Mouse (Mus musculus) MEL (cell line): ENCODE results near the gene 1700012P22Rik.

ENCODE experiments used
- CTCF ChIP-seq, 3 experiments: IDR thresholded peaks in 2 of 3; conservative IDR thresholded peaks in 1 of 3; 2 replicates each; pipeline ENCODE4 v1.5.1; 2011 to 2012; ENCODE audit warnings: low read length in 3 of 3, low read depth in 2 of 3, mild to moderate bottlenecking in 2 of 3, improper control_type of control experiment in 1 of 3, inconsistent platforms in 1 of 3, mixed read lengths in 1 of 3, moderate library complexity in 1 of 3; ENCODE audit not compliant: control insufficient read depth in 1 of 3, insufficient read depth in 1 of 3, poor library complexity in 1 of 3, severe bottlenecking in 1 of 3
- EP300 ChIP-seq, 2 experiments: IDR thresholded peaks; 2 replicates each; pipeline ENCODE4 v1.6.1; 2011; ENCODE audit warnings: improper control_type of control experiment in 2 of 2, low read length in 2 of 2, low read depth in 1 of 2, mild to moderate bottlenecking in 1 of 2
- HCFC1 ChIP-seq: IDR thresholded peaks from 2 replicates; pipeline ENCODE4 v1.6.1; 2012; ENCODE audit warnings: low read depth, mild to moderate bottlenecking, inconsistent platforms, low read length, improper control_type of control experiment, moderate library complexity
- MEF2A ChIP-seq: IDR thresholded peaks from 2 replicates; pipeline ENCODE4 v1.6.1; 2014; ENCODE audit warnings: low read depth, mild to moderate bottlenecking, inconsistent platforms, low read length, improper control_type of control experiment; ENCODE audit not compliant: poor library complexity, insufficient replicate concordance, severe bottlenecking; ENCODE audit errors: extremely low read depth
- NELFE ChIP-seq: IDR thresholded peaks from 2 replicates; pipeline ENCODE4 v1.6.1; 2011; ENCODE audit warnings: low read depth, low read length, improper control_type of control experiment
- NRF1 ChIP-seq: IDR thresholded peaks from 2 replicates; pipeline ENCODE4 v1.6.1; 2014; ENCODE audit warnings: low read depth, mild to moderate bottlenecking, inconsistent platforms, low read length, improper control_type of control experiment, moderate library complexity; ENCODE audit not compliant: poor library complexity, insufficient read depth, severe bottlenecking
- POLR2A ChIP-seq, 2 experiments: IDR thresholded peaks; 2 replicates each; pipeline ENCODE4 v1.6.1; 2011 to 2012; ENCODE audit warnings: low read length in 2 of 2, mild to moderate bottlenecking in 2 of 2, control low read depth in 1 of 2, improper control_type of control experiment in 1 of 2, low read depth in 1 of 2, moderate library complexity in 1 of 2; ENCODE audit not compliant: control insufficient read depth in 1 of 2, insufficient read depth in 1 of 2, poor library complexity in 1 of 2
- POLR2AphosphoS5 ChIP-seq: IDR thresholded peaks from 2 replicates; pipeline ENCODE4 v1.6.1; 2012; ENCODE audit warnings: low read depth, borderline replicate concordance, mild to moderate bottlenecking, inconsistent platforms, low read length, moderate library complexity, mixed read lengths
- RAD21 ChIP-seq: IDR thresholded peaks from 2 replicates; pipeline ENCODE4 v1.6.1; 2011; ENCODE audit warnings: mild to moderate bottlenecking, low read depth, low read length, improper control_type of control experiment
- SIN3A ChIP-seq: IDR thresholded peaks from 2 replicates; pipeline ENCODE4 v1.6.1; 2012; ENCODE audit warnings: low read length, improper control_type of control experiment, inconsistent platforms
- TCF12 ChIP-seq: IDR thresholded peaks from 2 replicates; pipeline ENCODE4 v1.6.1; 2014; ENCODE audit warnings: low read depth, mild to moderate bottlenecking, inconsistent platforms, low read length, improper control_type of control experiment, moderate library complexity

DNA sequence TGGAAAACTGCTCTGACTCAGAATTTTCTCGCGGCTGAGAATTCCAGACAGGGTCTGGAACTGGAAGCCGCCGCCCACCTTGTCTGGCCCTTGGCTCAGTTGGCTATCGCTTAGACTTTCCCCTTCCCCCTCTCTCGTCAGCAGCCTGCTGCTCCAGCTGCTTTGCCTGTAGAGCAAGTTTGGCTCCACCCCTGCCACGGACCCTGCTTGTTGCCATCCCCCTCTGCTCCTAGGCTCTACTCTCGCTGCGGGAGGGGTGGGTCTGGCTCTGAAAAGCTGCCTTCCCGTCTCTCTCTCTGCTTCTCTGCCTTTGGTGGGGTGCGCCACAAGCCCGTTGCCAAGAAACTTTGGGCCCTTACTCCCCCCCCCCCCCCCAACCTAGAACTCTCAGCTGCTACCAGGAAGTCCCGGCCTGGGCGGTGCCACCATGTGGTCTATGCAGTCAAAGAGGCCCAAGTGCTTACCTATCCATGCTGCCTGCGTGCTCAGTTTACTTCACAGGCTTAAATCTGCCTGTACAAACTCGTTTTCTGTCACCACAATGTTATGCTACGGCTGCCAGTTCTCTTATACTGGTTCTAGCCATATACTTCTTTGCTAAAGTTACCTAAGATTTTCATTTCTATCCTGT, 34.0 kb downstream of the 1700012P22Rik start:
- TF ChIP-seq HCFC1 = no peak
- no peak for TF ChIP-seq MEF2A
- TF ChIP-seq EP300 (IDR thresholded peaks at IDR 0.05; ENCODE audit: low read depth in 1 of 2, low read length in 2 of 2) = no peak
- TF ChIP-seq CTCF (IDR thresholded peaks at IDR 0.05 in 2 of 3, conservative IDR thresholded peaks at IDR 0.05 in 1 of 3; ENCODE audit: control insufficient read depth in 1 of 3, insufficient read depth in 1 of 3, low read depth in 2 of 3, low read length in 3 of 3, poor library complexity in 1 of 3, severe bottlenecking in 1 of 3) = no peak
- TF ChIP-seq TCF12 = no peak
- no peak for TF ChIP-seq NRF1
- no peak for TF ChIP-seq SIN3A
- no peak for TF ChIP-seq POLR2A (IDR thresholded peaks at IDR 0.05; ENCODE audit: control insufficient read depth in 1 of 2, insufficient read depth in 1 of 2, low read depth in 1 of 2, low read length in 2 of 2, poor library complexity in 1 of 2)
- TF ChIP-seq NELFE = no peak
- no peak for TF ChIP-seq POLR2AphosphoS5
- no peak for TF ChIP-seq RAD21
